Mouse (Mus musculus): Measurements from ENCODE around the gene Prkcq. TPM values are rescaled to one million over a fixed set of nuclear protein-coding genes. Genes with fewer than 3 reads are reported as not detected.

Gene Prkcq
- polyA plus RNA-seq, 1 experiment, result 5.1 TPM

DNA sequence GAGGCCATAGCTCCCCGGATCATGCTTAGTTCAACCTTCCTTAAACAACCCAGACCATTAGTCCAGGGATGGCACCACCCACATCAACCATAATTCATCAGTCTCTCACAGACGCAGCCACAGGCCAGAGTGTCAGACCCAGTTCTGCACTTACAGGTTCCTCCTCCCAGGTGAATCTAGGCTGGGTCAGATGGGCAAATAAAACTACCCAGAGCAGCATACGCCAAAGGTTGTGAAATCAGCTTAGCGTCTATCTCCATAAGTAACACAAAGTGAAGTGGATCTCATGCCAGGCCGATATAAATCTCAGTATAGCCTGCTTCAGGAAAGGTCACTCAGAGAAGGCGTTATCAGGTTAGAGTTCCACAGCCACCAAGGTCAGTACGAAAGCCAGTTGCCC lies 126.9 kb downstream of the Prkcq start:
- no peak overlapping the region for H3K27ac ChIP-seq (ENCODE audit: insufficient read depth, low read depth, low read length)
- H3K4me3 ChIP-seq (ENCODE audit: insufficient read depth, low read depth, low read length), result no peak overlapping the region
- WGBS, result 89% methylated on average over 7 of the region's 7 CpGs
- H3K36me3 ChIP-seq (ENCODE audit: control insufficient read depth, insufficient read depth, low read length), result no peaks in the 10 kb centered on the region
- TF ChIP-seq POLR2A (IDR thresholded peaks at IDR 0.05; ENCODE audit: low read depth, low read length) (no peak), CTCF (conservative IDR thresholded peaks at IDR 0.05; ENCODE audit: insufficient read depth, insufficient read length, low read depth, low read length) (no peak)
- H3K4me1 ChIP-seq (ENCODE audit: control insufficient read depth, insufficient read depth, low read length), result no peaks in the 10 kb centered on the region
- DNase-seq, result no peak
- no peaks in the 10 kb centered on the region for H3K27me3 ChIP-seq (replicated peaks; ENCODE audit: control insufficient read depth, insufficient read depth, low read length)

DNA sequence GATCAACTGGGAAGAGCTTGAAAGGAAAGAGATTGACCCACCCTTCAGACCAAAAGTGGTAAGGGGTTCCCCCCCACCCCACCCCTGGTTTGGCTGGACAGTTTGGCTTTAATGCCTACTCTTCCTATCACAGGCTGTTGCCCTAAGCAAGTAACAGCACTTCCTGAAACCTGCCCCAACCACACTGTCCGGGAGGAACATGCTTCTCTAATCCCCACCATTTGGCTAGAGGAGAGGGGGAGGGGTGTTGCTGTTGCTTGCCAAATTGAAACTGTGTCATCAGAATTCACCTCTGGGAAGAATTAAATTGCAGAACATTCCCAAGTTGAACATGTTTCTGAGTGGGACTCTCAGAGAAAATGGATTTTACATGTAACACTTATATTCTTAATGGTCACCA lies 127.5 kb downstream of the Prkcq start:
- no peaks in the 10 kb centered on the region for H3K27me3 ChIP-seq (replicated peaks; ENCODE audit: control insufficient read depth, insufficient read depth, low read length)

DNA sequence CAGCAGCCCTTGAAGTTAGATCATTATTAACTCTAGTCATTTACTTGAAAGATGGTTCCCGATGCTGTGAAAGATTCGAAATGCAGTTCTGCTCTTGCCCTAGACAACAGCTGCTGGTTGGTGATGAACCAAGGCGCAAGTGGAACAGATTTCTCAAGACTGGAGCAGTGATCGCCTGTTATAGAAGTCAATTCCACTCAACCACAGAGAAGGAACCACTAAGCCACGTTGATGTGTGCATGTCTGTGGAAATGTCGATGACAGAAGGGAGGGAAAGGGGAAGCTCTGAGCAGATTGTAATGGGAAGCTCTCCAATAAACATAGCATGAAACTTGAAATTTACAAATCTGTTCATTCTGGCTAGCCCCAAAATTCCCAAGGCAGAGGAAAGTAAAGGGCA lies 128.5 kb downstream of the Prkcq start:
- DNase-seq, result no peak
- no peak for TF ChIP-seq CTCF (conservative IDR thresholded peaks at IDR 0.05; ENCODE audit: insufficient read depth, insufficient read length, low read depth, low read length)
- no peak for TF ChIP-seq POLR2A (IDR thresholded peaks at IDR 0.05; ENCODE audit: low read depth, low read length)
- 88% methylated on average over 6 of the region's 6 CpGs for WGBS
- H3K27ac ChIP-seq (ENCODE audit: insufficient read depth, low read depth, low read length), result no peak overlapping the region
- no peak overlapping the region for H3K4me3 ChIP-seq (ENCODE audit: insufficient read depth, low read depth, low read length)
- H3K27me3 ChIP-seq (replicated peaks; ENCODE audit: control insufficient read depth, insufficient read depth, low read length), result no peaks in the 10 kb centered on the region
- H3K4me1 ChIP-seq (ENCODE audit: control insufficient read depth, insufficient read depth, low read length), result no peaks in the 10 kb centered on the region
- H3K36me3 ChIP-seq (ENCODE audit: control insufficient read depth, insufficient read depth, low read length), result no peaks in the 10 kb centered on the region

More for the DNA sequence above, 127.5 kb downstream of the Prkcq start:
- DNase-seq, result no peak
- TF ChIP-seq POLR2A (IDR thresholded peaks at IDR 0.05; ENCODE audit: low read depth, low read length) (no peak), CTCF (conservative IDR thresholded peaks at IDR 0.05; ENCODE audit: insufficient read depth, insufficient read length, low read depth, low read length) (no peak)
- H3K27ac ChIP-seq (ENCODE audit: insufficient read depth, low read depth, low read length), result no peak overlapping the region
- 53% methylated on average over 1 of the region's 1 CpGs for WGBS
- H3K4me1 ChIP-seq (ENCODE audit: control insufficient read depth, insufficient read depth, low read length), result no peaks in the 10 kb centered on the region
- H3K36me3 ChIP-seq (ENCODE audit: control insufficient read depth, insufficient read depth, low read length), result no peaks in the 10 kb centered on the region
- H3K4me3 ChIP-seq (ENCODE audit: insufficient read depth, low read depth, low read length), result no peak overlapping the region

GRCm38 (mm10) chr2:11320241-11320640 lies 148.3 kb downstream of the Prkcq start:
- Histone ChIP-seq H3K36me3 (ENCODE audit: control insufficient read depth, insufficient read depth, low read length) (no peaks in the 10 kb centered on the region), H3K27ac (ENCODE audit: insufficient read depth, low read depth, low read length) (no peak overlapping the region), H3K4me3 (ENCODE audit: insufficient read depth, low read depth, low read length) (no peak overlapping the region), H3K27me3 (replicated peaks; ENCODE audit: control insufficient read depth, insufficient read depth, low read length) (no peaks in the 10 kb centered on the region), H3K4me1 (ENCODE audit: control insufficient read depth, insufficient read depth, low read length) (no peaks in the 10 kb centered on the region)
- 31% methylated on average over 10 of the region's 10 CpGs for WGBS
- peak; percentile 35 for DNase-seq
- TF ChIP-seq POLR2A (IDR thresholded peaks at IDR 0.05; ENCODE audit: low read depth, low read length), result no peak
- peak; percentile 80 for TF ChIP-seq CTCF (conservative IDR thresholded peaks at IDR 0.05; ENCODE audit: insufficient read depth, insufficient read length, low read depth, low read length)

- WGBS, result 63% methylated on average over 3 of the region's 3 CpGs
- Histone ChIP-seq H3K27me3 (replicated peaks; ENCODE audit: control insufficient read depth, insufficient read depth, low read length) (no peaks in the 10 kb centered on the region), H3K4me3 (ENCODE audit: insufficient read depth, low read depth, low read length) (no peak overlapping the region), H3K36me3 (ENCODE audit: control insufficient read depth, insufficient read depth, low read length) (no peaks in the 10 kb centered on the region), H3K27ac (ENCODE audit: insufficient read depth, low read depth, low read length) (no peak overlapping the region), H3K4me1 (ENCODE audit: control insufficient read depth, insufficient read depth, low read length) (peaks cover 3% of the 10 kb centered on the region)
- no peak for DNase-seq
- no peak for TF ChIP-seq POLR2A (IDR thresholded peaks at IDR 0.05; ENCODE audit: low read depth, low read length)
- TF ChIP-seq CTCF (conservative IDR thresholded peaks at IDR 0.05; ENCODE audit: insufficient read depth, insufficient read length, low read depth, low read length), result no peak
These were observed 150.5 kb downstream of the Prkcq start for GRCm38 (mm10) chr2:11322396-11322795.

DNA sequence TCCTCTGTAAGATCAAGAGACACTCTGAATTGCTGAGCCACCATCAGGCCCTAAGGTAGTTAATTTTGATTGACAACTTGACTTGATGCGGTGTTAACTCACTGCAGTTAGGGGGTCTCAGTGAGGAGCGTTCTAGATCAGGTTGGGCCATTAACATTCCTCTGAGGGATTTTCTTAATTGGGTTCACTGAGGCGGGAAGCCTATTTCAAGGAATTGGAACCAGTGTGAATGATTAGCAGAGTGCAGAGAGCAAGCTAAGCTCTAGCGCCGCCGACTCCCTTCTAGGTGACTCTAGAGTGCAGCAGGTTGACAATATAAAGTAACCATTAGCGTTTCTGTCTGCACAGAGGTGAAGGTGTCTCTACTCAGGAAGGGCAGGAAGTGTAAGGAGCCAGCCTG lies 155.4 kb downstream of the Prkcq start:
- no peaks in the 10 kb centered on the region for H3K36me3 ChIP-seq (ENCODE audit: control insufficient read depth, insufficient read depth, low read length)
- peaks cover 10% of the 10 kb centered on the region for H3K4me1 ChIP-seq (ENCODE audit: control insufficient read depth, insufficient read depth, low read length)
- H3K27me3 ChIP-seq (replicated peaks; ENCODE audit: control insufficient read depth, insufficient read depth, low read length), result no peaks in the 10 kb centered on the region
- DNase-seq, result peak; percentile 76
- no peak for TF ChIP-seq POLR2A (IDR thresholded peaks at IDR 0.05; ENCODE audit: low read depth, low read length)
- TF ChIP-seq CTCF (conservative IDR thresholded peaks at IDR 0.05; ENCODE audit: insufficient read depth, insufficient read length, low read depth, low read length), result no peak; the same call in 1 of the 2 replicates
- 14% methylated on average over 7 of the region's 7 CpGs for WGBS
- H3K27ac ChIP-seq (ENCODE audit: insufficient read depth, low read depth, low read length), result no peak overlapping the region
- no peak overlapping the region for H3K4me3 ChIP-seq (ENCODE audit: insufficient read depth, low read depth, low read length)

DNA sequence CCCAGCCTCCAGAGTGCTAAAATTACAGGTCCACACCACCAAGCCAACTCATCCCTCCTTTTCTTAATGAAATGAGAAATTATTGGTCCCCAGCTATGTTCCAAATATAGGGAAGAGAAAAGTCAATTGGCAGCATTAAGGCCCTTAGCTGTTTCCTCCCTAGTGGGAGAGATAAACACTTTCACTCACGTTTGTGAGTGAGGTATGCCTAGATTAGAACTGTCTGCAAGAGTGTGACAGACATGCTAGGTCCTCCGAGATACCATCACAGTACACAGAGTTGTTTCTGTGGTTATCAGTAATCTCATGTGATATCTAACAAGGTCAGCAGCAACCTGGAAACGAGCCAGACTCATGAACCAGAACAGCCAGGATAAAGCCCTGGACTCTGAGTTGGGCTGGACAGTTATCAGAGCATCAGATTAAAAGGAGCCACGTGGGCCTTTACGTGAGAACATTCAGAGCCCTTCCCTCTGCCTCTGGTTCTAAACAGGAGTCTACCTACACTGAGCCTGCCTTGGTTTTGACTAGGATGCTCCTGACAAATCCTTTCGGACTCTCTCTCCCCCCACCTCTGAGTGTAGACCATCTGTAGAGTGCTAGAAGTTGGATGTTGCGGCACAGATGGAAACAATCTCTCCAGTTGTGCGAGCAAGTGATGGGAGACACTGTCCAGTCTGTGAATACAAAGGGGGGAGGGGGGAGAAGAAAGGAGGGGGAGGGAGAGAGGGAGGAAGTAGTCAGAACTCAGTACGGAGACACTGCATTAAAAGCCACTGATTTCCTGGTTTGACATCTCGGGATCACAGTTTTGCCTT lies 157.7 kb downstream of the Prkcq start:
- Histone ChIP-seq H3K27me3 (replicated peaks; ENCODE audit: control insufficient read depth, insufficient read depth, low read length) (no peaks in the 10 kb centered on the region), H3K27ac (ENCODE audit: insufficient read depth, low read depth, low read length) (no peak overlapping the region), H3K4me1 (ENCODE audit: control insufficient read depth, insufficient read depth, low read length) (peaks cover 10% of the 10 kb centered on the region), H3K36me3 (ENCODE audit: control insufficient read depth, insufficient read depth, low read length) (no peaks in the 10 kb centered on the region), H3K4me3 (ENCODE audit: insufficient read depth, low read depth, low read length) (no peak overlapping the region)
- peak; percentile 46 for DNase-seq
- TF ChIP-seq POLR2A (IDR thresholded peaks at IDR 0.05; ENCODE audit: low read depth, low read length) (no peak), CTCF (conservative IDR thresholded peaks at IDR 0.05; ENCODE audit: insufficient read depth, insufficient read length, low read depth, low read length) (no peak)
- 40% methylated on average over 10 of the region's 10 CpGs for WGBS

Measured in kidney, adult 2 months (tissue).